Mouse (Mus musculus) CD4-positive, CD25-positive, alpha-beta regulatory T cell, adult 9 weeks (primary cell): ENCODE data around the gene Olfr472. TPM values are rescaled to one million over a fixed set of nuclear protein-coding genes. Genes with fewer than 3 reads are reported as not detected.

Source experiments
- polyA plus RNA-seq: library from polyadenylated mRNA; unstranded; fragments of 100-300 nt; shearing (Covaris generic); gene quantifications from one replicate; pipeline ENCODE4 v1.2.1, GENCODE M21; 2017

Gene Olfr472
- not detected for polyA plus RNA-seq

GRCm38 (mm10) chr7:107897602-107898001, at the start of gene Olfr472:
Gene Olfr472, plus strand, starts transcription at chr7:107897902.

GRCm38 (mm10) chr7:107930146-107930545, 32.4 kb downstream of the Olfr472 start, which contains the start of gene Olfr473:
Gene Olfr473, plus strand, starts transcription at chr7:107930446.

GRCm38 (mm10) chr7:107954343-107954742, 56.6 kb downstream of the Olfr472 start, which contains the start of gene Olfr474:
Gene Olfr474, plus strand, starts transcription at chr7:107954643.

Other genes with a start within 250 kb of the Olfr472 start
- not detected for gene Cyb5r2, start 139.9 kb upstream of the Olfr472 start, polyA plus RNA-seq
- gene Ovch2, start 96.7 kb upstream of the Olfr472 start, polyA plus RNA-seq, result not detected
- not detected for gene Olfr467, start 85.6 kb upstream of the Olfr472 start, polyA plus RNA-seq
- gene Olfr469, start 72.4 kb upstream of the Olfr472 start, polyA plus RNA-seq, result not detected
- not detected for gene Olfr470, start 50.4 kb upstream of the Olfr472 start, polyA plus RNA-seq
- not detected for gene Olfr473, start 32.5 kb downstream of the Olfr472 start, polyA plus RNA-seq
- gene Olfr474, start 56.7 kb downstream of the Olfr472 start, polyA plus RNA-seq, result not detected
- gene Olfr476, start 66.9 kb downstream of the Olfr472 start, polyA plus RNA-seq, result not detected
- not detected for gene Olfr477, start 88.8 kb downstream of the Olfr472 start, polyA plus RNA-seq
- not detected for gene Olfr478, start 136.1 kb downstream of the Olfr472 start, polyA plus RNA-seq
- gene Olfr479, start 152.8 kb downstream of the Olfr472 start, polyA plus RNA-seq, result not detected
- gene Olfr480, start 169.4 kb downstream of the Olfr472 start, polyA plus RNA-seq, result not detected
- 0.06 TPM for gene Olfr481, start 182.0 kb downstream of the Olfr472 start, polyA plus RNA-seq
- gene Olfr482, start 199.7 kb downstream of the Olfr472 start, polyA plus RNA-seq, result 0.12 TPM
- gene Olfr483, start 202.9 kb downstream of the Olfr472 start, polyA plus RNA-seq, result not detected
- 0.10 TPM for gene Olfr484, start 229.5 kb downstream of the Olfr472 start, polyA plus RNA-seq